Mouse (Mus musculus) liver, adult 2 months (tissue): ENCODE measurements around the gene Ccl7. TPM values are rescaled to one million over a fixed set of nuclear protein-coding genes. Genes with fewer than 3 reads are reported as not detected.

ENCODE experiments used
- DNase-seq: peaks from one replicate; pipeline ENCODE4 v3.0.0-alpha.2; 2011; ENCODE audit warnings: low read depth, low spot score; ENCODE audit errors: extremely low read depth
- H3K27ac ChIP-seq: fragments of 200-500 bp; replicated peaks from 2 replicates; pipeline ENCODE4 v1.5.1; 2012; ENCODE audit warnings: low read depth, mild to moderate bottlenecking, control low read depth, inconsistent platforms, low read length; ENCODE audit not compliant: insufficient read depth
- H3K27me3 ChIP-seq: fragments of 200-500 bp; 2 replicates; pipeline ENCODE4 v1.6.1; 2012; ENCODE audit warnings: mild to moderate bottlenecking, moderate library complexity, low read length, inconsistent platforms; ENCODE audit not compliant: control insufficient read depth, insufficient read depth
- H3K36me3 ChIP-seq: fragments of 200-500 bp; 2 replicates; pipeline ENCODE4 v1.6.1; 2012; ENCODE audit warnings: low read length, inconsistent platforms; ENCODE audit not compliant: control insufficient read depth, insufficient read depth
- H3K4me1 ChIP-seq: fragments of 200-500 bp; 2 replicates; pipeline ENCODE4 v1.6.1; 2011; ENCODE audit warnings: low read length; ENCODE audit not compliant: control insufficient read depth, insufficient read depth
- H3K4me3 ChIP-seq: fragments of 200-500 bp; 2 replicates; pipeline ENCODE4 v1.5.1; 2011; ENCODE audit warnings: low read depth, mild to moderate bottlenecking, control low read depth, low read length, moderate library complexity; ENCODE audit not compliant: insufficient read depth
- H3K79me2 ChIP-seq: fragments of 200-500 bp; 2 replicates; pipeline ENCODE4 v1.6.1; 2012; ENCODE audit warnings: inconsistent platforms, mild to moderate bottlenecking, low read length, moderate library complexity; ENCODE audit not compliant: control insufficient read depth, insufficient read depth
- H3K9ac ChIP-seq: fragments of 200-500 bp; 2 replicates; pipeline ENCODE4 v1.6.1; 2012; ENCODE audit warnings: low read depth, mild to moderate bottlenecking, control low read depth, inconsistent platforms, low read length
- CTCF ChIP-seq: fragments of 200-500 bp; IDR thresholded peaks from 2 replicates; pipeline ENCODE4 v1.5.1; 2011; ENCODE audit warnings: low read depth, low read length, control low read depth
- POLR2A ChIP-seq: fragments of 200-500 bp; IDR thresholded peaks from 2 replicates; pipeline ENCODE4 v1.6.1; 2011; ENCODE audit warnings: low read length, control low read depth; ENCODE audit not compliant: insufficient read depth; ENCODE audit errors: extremely low read depth
- WGBS: fragments of 180-500 bp; shearing (Covaris S2); methylation state at CpG from one replicate; pipeline ENCODE4 v1.1.7; 2018; 5-methylcytosine and 5-hydroxymethylcytosine counted together
- polyA plus RNA-seq: library from polyadenylated mRNA; depleted of rRNA; stranded (reverse); fragments of >200 nt; gene quantifications from 2 replicates; pipeline ENCODE4 v1.2.3, GENCODE M21; 2012
- total RNA-seq: library from RNA; depleted of rRNA; stranded (reverse); fragments of >200 nt; gene quantifications from 2 replicates; pipeline ENCODE4 v1.2.3, GENCODE M21; 2014

Ccl7 gene
- total and polyA plus RNA-seq, 2 experiments: 0.18 TPM; not detected in 1

DNA sequence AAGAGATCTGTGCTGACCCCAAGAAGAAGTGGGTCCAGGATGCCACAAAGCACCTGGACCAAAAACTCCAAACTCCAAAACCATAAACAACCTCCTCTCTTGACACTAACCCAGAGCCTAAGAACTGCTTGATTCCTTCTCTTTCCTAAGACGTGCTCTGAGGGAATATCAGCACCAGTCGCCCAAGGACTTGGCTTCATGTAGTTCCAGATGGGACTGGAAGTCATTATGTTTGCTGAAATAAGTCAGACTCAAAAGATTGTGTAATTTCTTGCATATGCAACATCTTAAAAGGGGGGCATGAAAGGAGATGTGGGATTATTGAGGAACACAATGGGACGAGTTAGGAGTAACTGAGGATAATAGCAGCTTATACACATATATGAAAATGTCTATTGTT lies 16.7 kb downstream of the Ccl7 start:
- Histone ChIP-seq H3K4me3 (no peak overlapping the region), H3K4me1 (no peaks in the 10 kb centered on the region), H3K36me3 (no peaks in the 10 kb centered on the region), H3K79me2 (no peaks in the 10 kb centered on the region), H3K27me3 (peaks cover 3% of the 10 kb centered on the region; the same call in 1 of the 2 replicates), H3K27ac (no peak overlapping the region), H3K9ac (no peak overlapping the region)
- 81% methylated on average over 3 of the region's 3 CpGs for WGBS
- TF ChIP-seq POLR2A (no peak), CTCF (no peak)
- no peak for DNase-seq

DNA sequence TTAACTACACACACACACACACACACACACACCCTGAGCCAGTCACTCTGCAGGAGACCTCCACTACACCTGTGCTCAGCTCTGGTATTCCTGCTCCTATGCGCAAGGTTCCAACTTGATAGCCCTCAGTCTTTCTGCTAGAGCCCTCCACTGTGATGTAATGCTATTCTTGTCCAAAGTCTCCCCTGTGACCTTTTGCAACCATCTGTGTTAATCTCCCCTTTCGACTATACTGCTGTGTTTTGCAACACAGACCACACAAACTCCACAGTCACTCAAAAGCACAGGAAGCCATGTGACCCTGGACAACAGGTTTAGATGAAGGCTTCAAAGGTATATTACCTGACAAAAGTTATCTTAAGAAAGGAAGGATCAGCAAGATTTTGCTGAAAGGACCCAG lies 17.9 kb downstream of the Ccl7 start:
- Histone ChIP-seq H3K4me1 (no peaks in the 10 kb centered on the region), H3K27me3 (peaks cover 2% of the 10 kb centered on the region; the same call in 1 of the 2 replicates), H3K79me2 (no peaks in the 10 kb centered on the region), H3K27ac (no peak overlapping the region), H3K36me3 (no peaks in the 10 kb centered on the region), H3K9ac (no peak overlapping the region), H3K4me3 (no peak overlapping the region)
- 45% methylated on average over 2 of the region's 2 CpGs for WGBS
- DNase-seq: no peak
- TF ChIP-seq POLR2A (no peak), CTCF (no peak)

DNA sequence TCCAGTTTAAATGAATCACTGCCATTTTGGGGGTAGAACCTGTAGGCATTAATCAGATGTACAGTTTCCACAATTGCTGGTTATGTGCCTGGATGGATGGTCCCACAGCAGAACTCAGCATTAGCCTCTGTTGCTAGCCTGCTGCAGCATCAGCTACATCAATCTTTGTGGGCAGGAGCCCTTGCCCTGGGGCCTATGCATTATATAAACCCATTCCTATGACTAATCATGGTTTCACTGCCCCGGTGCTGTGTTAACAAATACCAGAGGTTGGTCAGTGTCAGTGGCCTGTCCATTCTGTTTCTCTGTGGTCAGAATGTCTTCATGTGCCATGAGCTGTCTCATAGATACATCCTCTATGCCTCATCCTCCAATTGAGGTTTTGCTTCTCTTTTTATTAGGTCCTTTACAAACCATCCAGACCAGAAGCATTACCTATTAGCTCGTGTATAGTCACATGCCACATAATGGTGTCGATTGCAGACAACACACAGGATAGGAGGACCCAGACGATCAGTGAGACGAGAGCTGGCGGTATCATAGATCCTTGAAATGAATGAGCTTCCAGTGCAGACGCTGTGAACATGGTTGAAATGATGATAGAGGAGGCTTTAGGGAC lies 21.6 kb downstream of the Ccl7 start:
- TF ChIP-seq CTCF: no peak
- no peak for TF ChIP-seq POLR2A
- Histone ChIP-seq H3K4me1 (no peaks in the 10 kb centered on the region), H3K9ac (no peak overlapping the region), H3K27me3 (no peaks in the 10 kb centered on the region), H3K36me3 (no peaks in the 10 kb centered on the region), H3K27ac (no peak overlapping the region), H3K4me3 (no peak overlapping the region), H3K79me2 (no peaks in the 10 kb centered on the region)
- 84% methylated on average over 7 of the region's 7 CpGs for WGBS
- no peak for DNase-seq

DNA sequence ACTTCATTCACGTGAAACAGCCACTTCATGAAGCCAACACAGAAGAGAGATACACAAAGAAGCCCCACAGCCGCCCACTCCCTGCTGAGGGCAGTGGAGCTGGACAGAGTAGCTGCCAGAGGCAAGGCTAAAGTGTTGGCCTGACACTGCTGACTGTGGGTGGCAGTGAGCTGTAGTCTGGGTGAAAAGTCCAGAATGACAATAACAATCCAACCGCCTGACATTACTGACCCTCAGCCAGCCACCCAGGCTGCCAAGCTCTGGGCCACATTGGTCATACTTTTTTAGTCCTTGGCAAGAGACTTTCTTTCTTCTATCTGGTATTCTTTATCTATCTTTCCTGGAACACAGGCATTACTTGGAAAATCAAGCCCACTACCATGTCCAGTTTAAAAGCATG lies 25.6 kb downstream of the Ccl7 start:
- TF ChIP-seq CTCF: no peak
- no peak for TF ChIP-seq POLR2A
- Histone ChIP-seq H3K9ac (no peak overlapping the region), H3K4me3 (no peak overlapping the region), H3K79me2 (no peaks in the 10 kb centered on the region), H3K27ac (no peak overlapping the region), H3K27me3 (no peaks in the 10 kb centered on the region), H3K4me1 (no peaks in the 10 kb centered on the region), H3K36me3 (no peaks in the 10 kb centered on the region)
- no peak for DNase-seq
- WGBS: 73% methylated on average over 3 of the region's 3 CpGs

DNA sequence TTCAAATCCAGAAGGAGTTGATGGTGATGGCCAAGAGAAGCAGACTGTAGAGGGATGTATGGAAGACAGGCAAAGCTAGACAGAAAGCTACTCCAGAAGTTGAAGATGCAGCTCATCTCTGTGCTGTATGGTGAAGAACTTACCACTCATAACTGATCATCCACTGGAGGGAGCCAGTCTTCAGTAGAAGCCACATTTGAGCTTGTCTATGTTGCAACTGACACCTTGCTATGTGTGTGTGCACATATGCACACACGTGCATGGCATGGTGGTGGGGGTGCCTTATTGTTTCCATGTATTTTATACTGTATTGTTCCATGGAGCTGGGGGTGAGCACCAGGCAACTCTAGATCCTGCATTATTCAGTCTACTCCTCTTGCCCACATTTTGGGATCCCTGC lies 26.9 kb downstream of the Ccl7 start:
- 68% methylated on average over 1 of the region's 1 CpGs for WGBS

DNA sequence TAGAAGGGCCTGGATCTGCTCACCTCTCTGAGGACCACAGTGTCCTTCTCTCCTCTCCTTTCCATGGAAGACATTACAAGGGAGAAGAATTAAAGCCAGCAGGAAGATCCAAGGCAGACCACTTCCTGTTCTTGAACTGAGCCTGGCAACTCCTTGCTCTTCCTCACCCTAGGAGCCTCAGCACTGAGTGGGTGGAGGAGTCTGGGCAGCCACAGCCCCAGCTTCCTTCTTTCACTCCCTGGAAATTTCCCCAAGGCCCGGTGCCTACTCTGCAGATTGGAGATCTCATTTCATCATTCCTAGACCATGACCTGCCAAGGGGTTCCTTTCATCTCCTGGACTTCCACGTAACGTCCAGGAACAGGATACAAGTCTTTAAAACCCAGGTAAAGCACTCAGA lies 27.5 kb downstream of the Ccl7 start:
- Histone ChIP-seq H3K79me2 (no peaks in the 10 kb centered on the region), H3K9ac (no peak overlapping the region), H3K36me3 (no peaks in the 10 kb centered on the region), H3K27me3 (no peaks in the 10 kb centered on the region), H3K4me1 (no peaks in the 10 kb centered on the region), H3K4me3 (no peak overlapping the region), H3K27ac (no peak overlapping the region)
- 73% methylated on average over 3 of the region's 3 CpGs for WGBS
- no peak for DNase-seq
- TF ChIP-seq CTCF (no peak), POLR2A (no peak)

More for the DNA sequence above, 26.9 kb downstream of the Ccl7 start:
- Histone ChIP-seq H3K27me3 (no peaks in the 10 kb centered on the region), H3K9ac (no peak overlapping the region), H3K36me3 (no peaks in the 10 kb centered on the region), H3K4me1 (no peaks in the 10 kb centered on the region), H3K79me2 (no peaks in the 10 kb centered on the region), H3K4me3 (no peak overlapping the region), H3K27ac (no peak overlapping the region)
- no peak for DNase-seq
- TF ChIP-seq CTCF: no peak
- TF ChIP-seq POLR2A: no peak
